Mouse (Mus musculus) cortical plate, adult 2 months (tissue): ENCODE results near the gene Calcrl.

Source experiments
- CTCF ChIP-seq: fragments of 200-500 bp; IDR thresholded peaks from 2 replicates; pipeline ENCODE4 v1.5.1; 2011; ENCODE audit warnings: mild to moderate bottlenecking, control low read depth, low read length; ENCODE audit not compliant: insufficient read depth; ENCODE audit errors: extremely low read depth
- POLR2A ChIP-seq: fragments of 200-500 bp; IDR thresholded peaks from 2 replicates; pipeline ENCODE4 v1.6.1; 2011; ENCODE audit warnings: mild to moderate bottlenecking, low read length, control low read depth; ENCODE audit not compliant: insufficient read depth; ENCODE audit errors: extremely low read depth

- TF ChIP-seq CTCF (no peak), POLR2A (no peak)
Measured at GRCm38 (mm10) chr2:84366742-84367141, 58.5 kb downstream of the Calcrl start.
